Mouse (Mus musculus): ENCODE measurements around the gene Psmc1.

GRCm38 (mm10) chr12:100166177-100166576, 56.2 kb downstream of the Psmc1 start:
- TF ChIP-seq POLR2A (IDR thresholded peaks at IDR 0.05; ENCODE audit: extremely low read depth, insufficient read depth, low read length) (no peak), CTCF (IDR thresholded peaks at IDR 0.05; ENCODE audit: extremely low read depth, insufficient read depth, low read length) (peak; percentile 82)
